Mouse (Mus musculus) right cerebral cortex, adult 18-20 months (tissue): Measurements from ENCODE around the gene Auts2.

Experiments used
- DNase-seq: peaks from one replicate; pipeline ENCODE4 v3.0.0; 2022; ENCODE audit warnings: mixed read lengths

Gene Auts2

GRCm38 (mm10) chr5:132314300-132314699 is 228.8 kb downstream of the Auts2 start:
- DNase-seq: no peak

- DNase-seq: no peak
Observed at GRCm38 (mm10) chr5:132307000-132307399, 236.1 kb downstream of the Auts2 start.

- no peak for DNase-seq
Observed at GRCm38 (mm10) chr5:132305354-132305934, 237.7 kb downstream of the Auts2 start.

- DNase-seq: no peak
Observed at GRCm38 (mm10) chr5:132302778-132303177, 240.4 kb downstream of the Auts2 start.

- DNase-seq: no peak
Observed at GRCm38 (mm10) chr5:132300794-132301193, 242.3 kb downstream of the Auts2 start.

- peak; percentile 59 for DNase-seq
Observed at GRCm38 (mm10) chr5:132299716-132300115, 243.4 kb downstream of the Auts2 start.

- DNase-seq: no peak
Observed at GRCm38 (mm10) chr5:132298996-132299395, 244.1 kb downstream of the Auts2 start.

- DNase-seq: no peak
Observed at GRCm38 (mm10) chr5:132297309-132297708, 245.8 kb downstream of the Auts2 start.

GRCm38 (mm10) chr5:132294469-132294868 is 248.7 kb downstream of the Auts2 start:
- DNase-seq: no peak

GRCm38 (mm10) chr5:132292932-132293331 is 250.2 kb downstream of the Auts2 start:
- DNase-seq: no peak

- no peak for DNase-seq
Observed at GRCm38 (mm10) chr5:132290606-132291535, 252.3 kb downstream of the Auts2 start.

- no peak for DNase-seq
Observed at GRCm38 (mm10) chr5:132283741-132284140, 259.4 kb downstream of the Auts2 start.

- DNase-seq: no peak
Observed at GRCm38 (mm10) chr5:132274098-132274898, 268.8 kb downstream of the Auts2 start.

- DNase-seq: no peak
Observed at GRCm38 (mm10) chr5:132272132-132272531, 271.0 kb downstream of the Auts2 start.

GRCm38 (mm10) chr5:132270896-132271295 is 272.2 kb downstream of the Auts2 start:
- DNase-seq: no peak

- DNase-seq: no peak
Observed at GRCm38 (mm10) chr5:132270074-132270473, 273.1 kb downstream of the Auts2 start.

- DNase-seq: no peak
Observed at GRCm38 (mm10) chr5:132268351-132268967, 274.7 kb downstream of the Auts2 start.

GRCm38 (mm10) chr5:132265015-132265414 is 278.1 kb downstream of the Auts2 start:
- DNase-seq: no peak

GRCm38 (mm10) chr5:132261750-132262149 is 281.4 kb downstream of the Auts2 start:
- DNase-seq: no peak

GRCm38 (mm10) chr5:132258882-132259281 is 284.3 kb downstream of the Auts2 start:
- DNase-seq: no peak

- DNase-seq: no peak
Observed at GRCm38 (mm10) chr5:132255579-132255978, 287.6 kb downstream of the Auts2 start.

- DNase-seq: peak; percentile 89
Observed at GRCm38 (mm10) chr5:132249523-132249922, 293.6 kb downstream of the Auts2 start.

- no peak for DNase-seq
Observed at GRCm38 (mm10) chr5:132248069-132248468, 295.1 kb downstream of the Auts2 start.
